Mouse (Mus musculus) neural tube, embryonic 14.5 days (tissue): ENCODE data around the gene Iqgap2. TPM values are rescaled to one million over a fixed set of nuclear protein-coding genes. Genes with fewer than 3 reads are reported as not detected.

Experiments
- ATAC-seq: fragments of 200-750 bp; cut with Nextera tagmentation; 2 replicates; pipeline ENCODE4 v1.8.0; 2017; ENCODE audit warnings: low read depth, mild to moderate bottlenecking, moderate TSS enrichment, moderate library complexity
- H3K27ac ChIP-seq: fragments of 300-500 bp; sonication (generic); 2 replicates; pipeline ENCODE4 v1.5.1; 2014; ENCODE audit warnings: low read depth, mild to moderate bottlenecking, control low read depth, low read length, moderate library complexity, mixed read lengths
- H3K27me3 ChIP-seq: fragments of 300-500 bp; sonication (generic); 2 replicates; pipeline ENCODE4 v1.6.1; 2014; ENCODE audit warnings: low read length; ENCODE audit not compliant: control insufficient read depth, insufficient read depth
- H3K36me3 ChIP-seq: fragments of 300-500 bp; sonication (generic); 2 replicates; pipeline ENCODE4 v1.6.1; 2014; ENCODE audit warnings: low read length, mixed read lengths; ENCODE audit not compliant: control insufficient read depth, insufficient read depth
- H3K4me1 ChIP-seq: fragments of 300-500 bp; sonication (generic); 2 replicates; pipeline ENCODE4 v1.6.1; 2014; ENCODE audit warnings: low read length; ENCODE audit not compliant: control insufficient read depth, insufficient read depth
- H3K4me2 ChIP-seq: fragments of 300-500 bp; sonication (generic); 2 replicates; pipeline ENCODE4 v1.6.1; 2014; ENCODE audit warnings: mild to moderate bottlenecking, low read depth, low read length, control low read depth
- H3K4me3 ChIP-seq: fragments of 300-500 bp; sonication (generic); 2 replicates; pipeline ENCODE4 v1.5.1; 2014; ENCODE audit warnings: low read depth, low read length, control low read depth, mixed read lengths
- H3K9ac ChIP-seq: fragments of 300-500 bp; sonication (generic); replicated peaks from 2 replicates; pipeline ENCODE4 v1.6.1; 2014; ENCODE audit warnings: low read depth, mild to moderate bottlenecking, control low read depth, low read length, mixed read lengths
- H3K9me3 ChIP-seq: fragments of 300-500 bp; sonication (generic); 2 replicates; pipeline ENCODE4 v1.6.1; 2016; ENCODE audit warnings: low read length; ENCODE audit not compliant: control insufficient read depth
- WGBS: fragments of 180-500 bp; shearing (Covaris S2); extraction: QIAGEN DNeasy Blood & Tissue Kit; methylation state at CpG from one replicate; pipeline ENCODE4 v1.1.7; 2014; 5-methylcytosine and 5-hydroxymethylcytosine counted together
- polyA plus RNA-seq: library from polyadenylated mRNA; unstranded; fragments of >200 nt; fragmentation: Nextera tagmentation; extraction: Ambion mirVana; gene quantifications from 2 replicates; pipeline ENCODE4 v1.2.1, GENCODE M21; 2014

Gene Iqgap2
- polyA plus RNA-seq, 1 experiment from 2014 or later: 2.0 TPM

- Histone ChIP-seq H3K27ac (no peak overlapping the region), H3K27me3 (no peaks in the 10 kb centered on the region), H3K4me2 (no peak overlapping the region), H3K4me3 (no peak overlapping the region), H3K9ac (no peak overlapping the region), H3K9me3 (no peaks in the 10 kb centered on the region), H3K4me1 (no peaks in the 10 kb centered on the region), H3K36me3 (peaks cover 17% of the 10 kb centered on the region)
- 64% methylated on average over 3 of the region's 3 CpGs for WGBS
- no peak for ATAC-seq
These were observed 291.8 kb downstream of the Iqgap2 start for GRCm38 (mm10) chr13:95599833-95600359.

GRCm38 (mm10) chr13:95598232-95598920 lies 293.3 kb downstream of the Iqgap2 start:
- Histone ChIP-seq H3K27me3 (no peaks in the 10 kb centered on the region), H3K9me3 (no peaks in the 10 kb centered on the region), H3K4me3 (no peak overlapping the region), H3K4me2 (no peak overlapping the region), H3K36me3 (peaks cover 7% of the 10 kb centered on the region; the same call in 1 of the 2 replicates), H3K4me1 (no peaks in the 10 kb centered on the region), H3K9ac (no peak overlapping the region), H3K27ac (no peak overlapping the region)
- ATAC-seq: no peak
- 89% methylated on average over 18 of the region's 18 CpGs for WGBS

- H3K27me3 ChIP-seq: no peaks in the 10 kb centered on the region
- no peaks in the 10 kb centered on the region for H3K9me3 ChIP-seq
- no peak overlapping the region for H3K4me3 ChIP-seq
- peaks cover 4% of the 10 kb centered on the region; the same call in 1 of the 2 replicates for H3K36me3 ChIP-seq
- no peaks in the 10 kb centered on the region for H3K4me1 ChIP-seq
- ATAC-seq: no peak
- no peak overlapping the region for H3K27ac ChIP-seq
- H3K9ac ChIP-seq: no peak overlapping the region
- WGBS: 94% methylated on average over 10 of the region's 10 CpGs
- H3K4me2 ChIP-seq: no peak overlapping the region
These were observed 294.1 kb downstream of the Iqgap2 start for GRCm38 (mm10) chr13:95597578-95597977.

- Histone ChIP-seq H3K27me3 (no peaks in the 10 kb centered on the region), H3K36me3 (no peaks in the 10 kb centered on the region; the same call in 1 of the 2 replicates), H3K9ac (no peak overlapping the region), H3K4me1 (no peaks in the 10 kb centered on the region), H3K9me3 (no peaks in the 10 kb centered on the region), H3K4me2 (no peak overlapping the region), H3K4me3 (no peak overlapping the region), H3K27ac (no peak overlapping the region)
- WGBS: 74% methylated on average over 7 of the region's 7 CpGs
- no peak for ATAC-seq
These were observed 295.0 kb downstream of the Iqgap2 start for GRCm38 (mm10) chr13:95596689-95597088.

- WGBS: 72% methylated on average over 5 of the region's 5 CpGs
- H3K9ac ChIP-seq: no peak overlapping the region
- no peak for ATAC-seq
- H3K4me1 ChIP-seq: no peaks in the 10 kb centered on the region
- no peaks in the 10 kb centered on the region for H3K9me3 ChIP-seq
- no peak overlapping the region for H3K27ac ChIP-seq
- no peaks in the 10 kb centered on the region for H3K36me3 ChIP-seq
- no peak overlapping the region for H3K4me2 ChIP-seq
- H3K27me3 ChIP-seq: no peaks in the 10 kb centered on the region
- H3K4me3 ChIP-seq: no peak overlapping the region
These were observed 295.8 kb downstream of the Iqgap2 start for GRCm38 (mm10) chr13:95595921-95596320.

GRCm38 (mm10) chr13:95595411-95595810 lies 296.3 kb downstream of the Iqgap2 start:
- H3K27me3 ChIP-seq: no peaks in the 10 kb centered on the region
- H3K9me3 ChIP-seq: no peaks in the 10 kb centered on the region
- no peak overlapping the region for H3K4me2 ChIP-seq
- WGBS: 90% methylated on average over 7 of the region's 7 CpGs
- no peak overlapping the region for H3K4me3 ChIP-seq
- H3K27ac ChIP-seq: no peak overlapping the region
- no peak for ATAC-seq
- H3K36me3 ChIP-seq: no peaks in the 10 kb centered on the region
- H3K4me1 ChIP-seq: no peaks in the 10 kb centered on the region
- no peak overlapping the region for H3K9ac ChIP-seq

GRCm38 (mm10) chr13:95592860-95593259 lies 298.9 kb downstream of the Iqgap2 start:
- Histone ChIP-seq H3K27me3 (no peaks in the 10 kb centered on the region), H3K4me2 (no peak overlapping the region), H3K36me3 (no peaks in the 10 kb centered on the region), H3K4me3 (no peak overlapping the region), H3K4me1 (no peaks in the 10 kb centered on the region), H3K27ac (no peak overlapping the region), H3K9me3 (no peaks in the 10 kb centered on the region), H3K9ac (no peak overlapping the region)
- 88% methylated on average over 10 of the region's 10 CpGs for WGBS
- no peak for ATAC-seq

GRCm38 (mm10) chr13:95591606-95592005 lies 300.1 kb downstream of the Iqgap2 start:
- H3K4me1 ChIP-seq: no peaks in the 10 kb centered on the region
- H3K9ac ChIP-seq: no peak overlapping the region
- H3K4me3 ChIP-seq: no peak overlapping the region
- no peaks in the 10 kb centered on the region for H3K9me3 ChIP-seq
- no peaks in the 10 kb centered on the region for H3K27me3 ChIP-seq
- WGBS: 88% methylated on average over 3 of the region's 3 CpGs
- no peak overlapping the region for H3K4me2 ChIP-seq
- H3K36me3 ChIP-seq: no peaks in the 10 kb centered on the region
- no peak overlapping the region for H3K27ac ChIP-seq
- ATAC-seq: no peak

- Histone ChIP-seq H3K9me3 (no peaks in the 10 kb centered on the region), H3K27me3 (no peaks in the 10 kb centered on the region), H3K27ac (no peak overlapping the region), H3K4me3 (no peak overlapping the region), H3K36me3 (no peaks in the 10 kb centered on the region), H3K9ac (no peak overlapping the region), H3K4me2 (no peak overlapping the region), H3K4me1 (no peaks in the 10 kb centered on the region)
- ATAC-seq: no peak
- WGBS: 82% methylated on average over 4 of the region's 4 CpGs
These were observed 304.1 kb downstream of the Iqgap2 start for GRCm38 (mm10) chr13:95587628-95588027.
